In genomic region chr15:82166240-82167100, GRCm38 (mm10) we compare ENCODE assay signal across 8 mouse cellular contexts. TPM values are rescaled to one million over a fixed set of nuclear protein-coding genes. Genes with fewer than 3 reads are reported as not detected.
DNase-seq lines count a peak whose midpoint lies in the region; ATAC-seq and TF ChIP-seq lines count a peak whose summit lies in the region.

No protein-coding gene starts in this region.

- intact Hi-C loops in gastrocnemius, adult 2 months (cut with DNase I): loop anchor here (5.0 kb wide), 1 partner anchor 99 kb away; the partner anchor contains the start of gene Mei1
- intact Hi-C loops in gastrocnemius, postnatal 36 days (cut with DNase I): loop anchor here (5.0 to 10.0 kb wide), 2 partner anchors 39 to 178 kb away; partner anchors contain the start of gene Ccdc134

- peaks cover 13% of the 10 kb centered on the region for H3K36me3 ChIP-seq in forebrain, embryonic 16.5 days (ENCODE audit: control insufficient read depth, insufficient read depth)
- H3K36me3 ChIP-seq in splenic B cell, adult 2 months (ENCODE audit: control insufficient read depth, insufficient read depth, low read length, poor library complexity, severe bottlenecking): peaks cover 7% of the 10 kb centered on the region

- WGBS in forebrain, embryonic 16.5 days: 43% methylated on average over 22 of the region's 22 CpGs

- peak overlapping the region; percentile 79 for H3K27ac ChIP-seq in gastrocnemius, adult 2 months
- no peak overlapping the region for H3K27ac ChIP-seq in forebrain, embryonic 16.5 days (ENCODE audit: low read length)

- no peak overlapping the region for H3K4me2 ChIP-seq in forebrain, embryonic 16.5 days (ENCODE audit: low read length)

- ATAC-seq in forebrain, embryonic 16.5 days: peak; percentile 45; the same call in 1 of the 2 replicates

- TF ChIP-seq CTCF in gastrocnemius, adult 2 months (IDR thresholded peaks at IDR 0.05): no peak

- DNase-seq in gastrocnemius, adult 2 months: no peak
- DNase-seq in gastrocnemius, postnatal 36 days: no peak
- peak; percentile 59 to 65 for DNase-seq in CD8-positive naive resting alpha-beta T cell, adult 2 months (ENCODE audit: low read depth in 2 of 2, low spot score in 2 of 2)
- DNase-seq in liver: peak; percentile 36
- DNase-seq in splenic B cell, adult 2 months (ENCODE audit: low read depth, low spot score): peak; percentile 79
- DNase-seq in adrenal gland, adult 2 months: no peak
- no peak for DNase-seq in left cerebral cortex, adult 9 months (ENCODE audit: low spot score in 2 of 2)

- H3K27me3 ChIP-seq in forebrain, embryonic 16.5 days (replicated peaks; ENCODE audit: control insufficient read depth, insufficient read depth, low read length): no peaks in the 10 kb centered on the region
- H3K27me3 ChIP-seq in splenic B cell, adult 2 months (ENCODE audit: control insufficient read depth, insufficient read depth, low read length, poor library complexity, severe bottlenecking): no peaks in the 10 kb centered on the region

- no peaks in the 10 kb centered on the region for H3K9me3 ChIP-seq in forebrain, embryonic 16.5 days (ENCODE audit: control insufficient read depth, low read length)

- peaks cover 13% of the 10 kb centered on the region for H3K4me1 ChIP-seq in forebrain, embryonic 16.5 days (replicated peaks; ENCODE audit: control insufficient read depth, insufficient read depth, low read length)

- H3K9ac ChIP-seq in forebrain, embryonic 16.5 days (replicated peaks; ENCODE audit: low read depth, low read length): no peak overlapping the region

- peak overlapping the region; percentile 23 for H3K4me3 ChIP-seq in gastrocnemius, adult 2 months
- no peak overlapping the region for H3K4me3 ChIP-seq in forebrain, embryonic 16.5 days (replicated peaks; ENCODE audit: low read length)

RNA-seq across cellular contexts. Expression of gene Srebf2, which starts 19.5 kb away (rescaled TPM):
- 10 to 100 TPM; 11.4 to 17.4 TPM for total RNA-seq in gastrocnemius, adult 2 months (2021)
- 1 to 10 TPM; 9.2 to 9.8 TPM for total RNA-seq in gastrocnemius, postnatal 36 days (2021)
- polyA plus RNA-seq in forebrain, embryonic 16.5 days (2015; fragmentation: Nextera tagmentation; extraction: Ambion mirVana): 229 and 232 TPM in 2 replicates
- 100 to 1,000 TPM in 1 of 2 experiments, 10 to 100 TPM in 1; 93.2 to 101 TPM for total RNA-seq in adrenal gland, adult 2 months (2021)
- polyA plus RNA-seq in adrenal gland, adult 2 months (2012; rRNA removed): 232 and 261 TPM in 2 replicates

RNA-seq across cellular contexts. Expression of gene Ccdc134, which starts 38.7 kb away (rescaled TPM):
- total RNA-seq in gastrocnemius, adult 2 months (2021): 10 to 100 TPM; 11.8 to 12.4 TPM
- 10 to 100 TPM; 10.2 to 17.0 TPM for total RNA-seq in gastrocnemius, postnatal 36 days (2021)
- polyA plus RNA-seq in forebrain, embryonic 16.5 days (2015; fragmentation: Nextera tagmentation; extraction: Ambion mirVana): 16.2 and 16.3 TPM in 2 replicates
- 1 to 10 TPM; 6.2 to 8.5 TPM for total RNA-seq in adrenal gland, adult 2 months (2021)
- 20.7 and 26.5 TPM in 2 replicates for polyA plus RNA-seq in adrenal gland, adult 2 months (2012; rRNA removed)

RNA-seq across cellular contexts. Expression of gene Shisa8, which starts 46.1 kb away (rescaled TPM):
- not detected for total RNA-seq in gastrocnemius, adult 2 months (2021)
- total RNA-seq in gastrocnemius, postnatal 36 days (2021): not detected
- 0.66 and 0.70 TPM in 2 replicates for polyA plus RNA-seq in forebrain, embryonic 16.5 days (2015; fragmentation: Nextera tagmentation; extraction: Ambion mirVana)
- total RNA-seq in adrenal gland, adult 2 months (2021): under 1 TPM in 1 of 2 experiments, not detected in 1; 0.69 TPM
- 1.3 and 2.5 TPM in 2 replicates for polyA plus RNA-seq in adrenal gland, adult 2 months (2012; rRNA removed)

RNA-seq across cellular contexts. Expression of gene Tnfrsf13c, which starts 57.7 kb away (rescaled TPM):
- total RNA-seq in gastrocnemius, adult 2 months (2021): not detected
- not detected for total RNA-seq in gastrocnemius, postnatal 36 days (2021)
- polyA plus RNA-seq in forebrain, embryonic 16.5 days (2015; fragmentation: Nextera tagmentation; extraction: Ambion mirVana): 0.10 and 0.25 TPM in 2 replicates
- total RNA-seq in adrenal gland, adult 2 months (2021): not detected
- polyA plus RNA-seq in adrenal gland, adult 2 months (2012; rRNA removed): 0.08 and 0.15 TPM in 2 replicates

Comparison
In these comparisons a context has a peak if more than half of its experiments do, and no peak if none do; other contexts are left out.
1. DNase-seq: peak in CD8-positive naive resting alpha-beta T cell, adult 2 months (2 of 2), liver (single experiment) and splenic B cell, adult 2 months (single experiment); none in gastrocnemius, adult 2 months (single experiment), gastrocnemius, postnatal 36 days (0 of 2), adrenal gland, adult 2 months (single experiment) and left cerebral cortex, adult 9 months (0 of 2).
2. RNA of gene Srebf2, which starts 19.5 kb away (total RNA-seq): 93.2 to 101 TPM in adrenal gland, adult 2 months; 11.4 to 17.4 TPM in gastrocnemius, adult 2 months and 9.2 to 9.8 TPM in gastrocnemius, postnatal 36 days; every median in the first group is over 4 times any median in the second.